Mouse (Mus musculus) ES-Bruce4 (cell line): ENCODE measurements around the gene H2-Aa.

Experiments used
- EP300 ChIP-seq: IDR thresholded peaks from 2 replicates; pipeline ENCODE4 v1.6.1; 2011; ENCODE audit warnings: low read depth, low read length; ENCODE audit not compliant: insufficient read depth
- POLR2A ChIP-seq: IDR thresholded peaks from one replicate; pipeline ENCODE4 v1.8.1; 2011; ENCODE audit warnings: low read length; ENCODE audit not compliant: insufficient read depth

DNA sequence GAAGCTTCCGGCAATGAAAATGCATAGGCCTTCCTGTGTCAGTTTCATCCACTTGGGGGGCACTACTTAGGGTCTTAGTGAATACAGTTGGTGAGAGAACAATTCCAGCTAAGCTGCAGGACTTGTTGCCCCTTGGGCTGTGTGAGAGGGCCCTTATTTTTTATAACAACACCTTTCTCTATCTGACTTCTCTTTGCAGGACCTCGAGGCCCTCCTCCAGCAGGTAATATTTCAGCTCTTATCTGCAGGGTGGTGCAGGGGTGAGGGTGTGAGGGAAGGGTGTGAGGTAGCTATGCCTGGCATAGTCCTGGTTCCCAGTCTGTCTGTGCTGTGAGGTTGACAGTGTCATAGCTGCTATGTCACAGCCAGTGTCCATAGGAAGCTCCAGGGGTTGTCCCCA, 19.4 kb downstream of the H2-Aa start:
- TF ChIP-seq EP300 (no peak), POLR2A (no peak)
